Mouse (Mus musculus): Measurements from ENCODE around the gene Gan. TPM values are rescaled to one million over a fixed set of nuclear protein-coding genes. Genes with fewer than 3 reads are reported as not detected.
A peak's percentile ranks its signal among the peaks of the same experiment; 100 is the strongest.

The Gan gene
- polyA plus RNA-seq, 1 experiment: 8.1 TPM

DNA sequence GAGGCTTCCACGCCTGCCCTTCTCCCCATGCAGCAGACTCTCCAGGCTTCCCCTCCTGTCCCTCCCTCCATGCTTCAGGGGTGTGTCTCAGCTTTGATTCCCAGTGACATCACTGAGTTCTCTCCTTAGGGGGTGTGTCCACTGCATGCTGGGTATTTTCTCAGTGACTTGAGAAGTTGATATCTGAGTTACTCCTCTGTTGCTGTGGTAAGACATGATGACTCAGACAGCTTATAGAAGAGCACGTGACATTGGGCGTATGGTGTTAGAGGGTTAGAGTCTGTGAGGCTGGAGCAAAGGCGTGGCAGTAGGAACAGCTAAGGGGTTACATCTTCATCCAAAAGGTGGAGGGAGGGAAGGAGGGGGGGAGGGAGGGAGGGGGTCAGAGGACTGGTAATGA lies 38.7 kb downstream of the Gan start:
- DNase-seq: no peak
- Histone ChIP-seq H3K4me3 (replicated peaks; ENCODE audit: insufficient read depth, low read depth, low read length) (no peak overlapping the region), H3K27me3 (ENCODE audit: control insufficient read depth, insufficient read depth, low read length) (no peaks in the 10 kb centered on the region), H3K27ac (ENCODE audit: insufficient read depth, low read length) (no peak overlapping the region), H3K4me1 (ENCODE audit: control insufficient read depth, insufficient read depth, low read length) (no peaks in the 10 kb centered on the region)
- TF ChIP-seq CTCF (IDR thresholded peaks at IDR 0.05; ENCODE audit: borderline replicate concordance, insufficient read depth, low read depth, low read length) (no peak), POLR2A (IDR thresholded peaks at IDR 0.05; ENCODE audit: borderline replicate concordance, insufficient read depth, low read length) (no peak)
- WGBS: 94% methylated on average over 4 of the region's 4 CpGs

GRCm38 (mm10) chr8:117197551-117197950 lies 39.6 kb downstream of the Gan start:
- no peaks in the 10 kb centered on the region for H3K27me3 ChIP-seq (ENCODE audit: control insufficient read depth, insufficient read depth, low read length)
- H3K27ac ChIP-seq (ENCODE audit: insufficient read depth, low read length): no peak overlapping the region
- DNase-seq: no peak
- TF ChIP-seq CTCF (IDR thresholded peaks at IDR 0.05; ENCODE audit: borderline replicate concordance, insufficient read depth, low read depth, low read length) (no peak), POLR2A (IDR thresholded peaks at IDR 0.05; ENCODE audit: borderline replicate concordance, insufficient read depth, low read length) (no peak)
- H3K4me3 ChIP-seq (replicated peaks; ENCODE audit: insufficient read depth, low read depth, low read length): no peak overlapping the region
- H3K4me1 ChIP-seq (ENCODE audit: control insufficient read depth, insufficient read depth, low read length): no peaks in the 10 kb centered on the region
- WGBS: 84% methylated on average over 6 of the region's 6 CpGs

DNA sequence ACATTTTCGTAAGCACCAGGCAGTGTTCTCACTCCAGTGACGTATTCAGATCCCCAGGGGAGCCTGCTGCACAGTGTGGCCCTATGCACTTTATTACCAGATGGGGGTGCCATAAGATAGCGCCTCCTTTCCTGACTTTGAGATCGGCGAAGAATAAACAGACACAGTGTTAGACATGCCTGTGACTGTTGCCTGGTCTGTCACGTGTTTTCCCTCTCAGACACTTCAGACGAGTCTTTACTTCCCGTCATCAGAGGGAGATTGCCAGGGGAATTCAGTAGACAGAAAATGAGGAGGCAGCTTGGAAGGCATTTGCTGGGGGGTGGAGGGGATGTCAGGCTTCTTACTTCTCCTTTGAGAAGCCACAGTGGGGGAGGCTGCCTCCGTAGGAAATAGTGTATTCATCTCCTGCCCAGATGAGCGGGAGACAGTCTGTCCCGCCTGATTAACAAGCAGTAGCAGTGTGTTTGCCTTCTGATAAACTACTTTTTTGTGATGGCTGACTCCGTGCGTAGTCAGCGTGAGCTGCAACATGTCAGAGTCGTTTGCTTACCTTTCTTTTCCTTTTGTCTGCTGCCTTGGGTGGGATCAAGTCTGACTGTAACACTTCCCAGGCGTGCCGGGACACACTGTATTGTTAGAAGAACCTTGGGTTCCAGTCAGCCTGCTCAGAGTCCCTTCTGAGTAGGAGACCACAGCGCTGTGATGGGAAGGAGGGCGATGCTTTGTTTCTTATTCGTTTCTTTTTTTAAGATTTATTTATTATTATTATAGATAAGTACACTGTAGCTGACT lies 40.4 kb downstream of the Gan start:
- Histone ChIP-seq H3K4me3 (replicated peaks; ENCODE audit: insufficient read depth, low read depth, low read length) (no peak overlapping the region), H3K27me3 (ENCODE audit: control insufficient read depth, insufficient read depth, low read length) (no peaks in the 10 kb centered on the region), H3K27ac (ENCODE audit: insufficient read depth, low read length) (no peak overlapping the region), H3K4me1 (ENCODE audit: control insufficient read depth, insufficient read depth, low read length) (no peaks in the 10 kb centered on the region)
- DNase-seq: peak in 1 of 2 experiments; percentile 13
- TF ChIP-seq POLR2A (IDR thresholded peaks at IDR 0.05; ENCODE audit: borderline replicate concordance, insufficient read depth, low read length) (no peak), CTCF (IDR thresholded peaks at IDR 0.05; ENCODE audit: borderline replicate concordance, insufficient read depth, low read depth, low read length) (peak; percentile 34; the same call in 1 of the 2 replicates)
- WGBS: 47% methylated on average over 20 of the region's 20 CpGs

- 67% methylated on average over 6 of the region's 6 CpGs for WGBS
- no peak for DNase-seq
- Histone ChIP-seq H3K27me3 (ENCODE audit: control insufficient read depth, insufficient read depth, low read length) (no peaks in the 10 kb centered on the region), H3K4me1 (ENCODE audit: control insufficient read depth, insufficient read depth, low read length) (no peaks in the 10 kb centered on the region), H3K4me3 (replicated peaks; ENCODE audit: insufficient read depth, low read depth, low read length) (no peak overlapping the region), H3K27ac (ENCODE audit: insufficient read depth, low read length) (no peak overlapping the region)
- TF ChIP-seq CTCF (IDR thresholded peaks at IDR 0.05; ENCODE audit: borderline replicate concordance, insufficient read depth, low read depth, low read length) (no peak), POLR2A (IDR thresholded peaks at IDR 0.05; ENCODE audit: borderline replicate concordance, insufficient read depth, low read length) (no peak)
These were observed 41.7 kb downstream of the Gan start for GRCm38 (mm10) chr8:117199658-117200057.

GRCm38 (mm10) chr8:117200346-117200745 lies 42.4 kb downstream of the Gan start:
- Histone ChIP-seq H3K4me3 (replicated peaks; ENCODE audit: insufficient read depth, low read depth, low read length) (no peak overlapping the region), H3K27ac (ENCODE audit: insufficient read depth, low read length) (no peak overlapping the region), H3K4me1 (ENCODE audit: control insufficient read depth, insufficient read depth, low read length) (no peaks in the 10 kb centered on the region), H3K27me3 (ENCODE audit: control insufficient read depth, insufficient read depth, low read length) (no peaks in the 10 kb centered on the region)
- 67% methylated on average over 13 of the region's 13 CpGs for WGBS
- DNase-seq: no peak
- TF ChIP-seq POLR2A (IDR thresholded peaks at IDR 0.05; ENCODE audit: borderline replicate concordance, insufficient read depth, low read length) (no peak), CTCF (IDR thresholded peaks at IDR 0.05; ENCODE audit: borderline replicate concordance, insufficient read depth, low read depth, low read length) (no peak)

GRCm38 (mm10) chr8:117200803-117201202 lies 42.9 kb downstream of the Gan start:
- 76% methylated on average over 9 of the region's 9 CpGs for WGBS
- Histone ChIP-seq H3K27ac (ENCODE audit: insufficient read depth, low read length) (no peak overlapping the region), H3K4me1 (ENCODE audit: control insufficient read depth, insufficient read depth, low read length) (no peaks in the 10 kb centered on the region), H3K4me3 (replicated peaks; ENCODE audit: insufficient read depth, low read depth, low read length) (no peak overlapping the region), H3K27me3 (ENCODE audit: control insufficient read depth, insufficient read depth, low read length) (no peaks in the 10 kb centered on the region)
- DNase-seq: no peak
- no peak for TF ChIP-seq POLR2A (IDR thresholded peaks at IDR 0.05; ENCODE audit: borderline replicate concordance, insufficient read depth, low read length)
- no peak for TF ChIP-seq CTCF (IDR thresholded peaks at IDR 0.05; ENCODE audit: borderline replicate concordance, insufficient read depth, low read depth, low read length)

DNA sequence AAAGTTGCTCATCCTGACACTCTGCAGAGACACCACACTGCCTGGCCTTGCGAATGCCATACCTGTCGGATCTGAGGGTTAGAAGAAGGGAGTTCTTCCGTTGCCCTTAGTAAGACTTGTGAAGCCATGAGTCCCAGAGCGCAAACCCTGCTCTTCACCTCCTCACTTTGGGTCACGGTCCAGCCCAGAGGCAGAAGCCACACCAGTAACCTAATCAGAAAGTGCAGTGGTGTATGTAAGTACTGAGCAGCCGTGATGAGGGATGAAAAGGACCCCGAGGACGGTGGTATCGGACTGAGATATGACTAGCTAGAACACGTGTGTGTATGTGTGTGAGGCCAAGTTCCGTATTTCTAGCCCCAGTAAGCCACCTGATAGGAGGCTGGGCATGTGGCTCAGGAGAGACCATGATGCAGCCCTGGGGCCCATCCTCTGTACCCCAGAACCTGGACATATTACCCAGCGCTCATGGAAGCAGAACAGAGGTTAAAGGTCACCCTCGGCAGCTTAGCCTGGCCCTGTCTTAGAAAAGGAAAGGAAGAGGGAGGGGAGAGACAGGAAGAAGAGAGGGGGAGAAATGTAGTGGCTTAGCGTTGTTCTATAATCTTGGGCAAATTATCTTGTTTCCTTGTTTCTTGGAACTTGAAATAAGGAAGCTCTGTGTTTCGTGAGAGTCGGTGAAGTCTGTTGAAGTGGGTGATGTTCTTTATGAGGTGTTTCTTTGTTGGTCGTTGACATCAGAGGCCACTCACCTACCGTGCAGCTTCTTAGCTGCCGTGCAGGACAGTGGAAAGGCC lies 43.5 kb downstream of the Gan start:
- 85% methylated on average over 19 of the region's 19 CpGs for WGBS
- no peaks in the 10 kb centered on the region for H3K4me1 ChIP-seq (ENCODE audit: control insufficient read depth, insufficient read depth, low read length)
- DNase-seq: no peak

More for the DNA sequence above, 43.5 kb downstream of the Gan start:
- Histone ChIP-seq H3K27me3 (ENCODE audit: control insufficient read depth, insufficient read depth, low read length) (no peaks in the 10 kb centered on the region), H3K27ac (ENCODE audit: insufficient read depth, low read length) (no peak overlapping the region), H3K4me3 (replicated peaks; ENCODE audit: insufficient read depth, low read depth, low read length) (no peak overlapping the region)
- no peak for TF ChIP-seq POLR2A (IDR thresholded peaks at IDR 0.05; ENCODE audit: borderline replicate concordance, insufficient read depth, low read length)
- no peak for TF ChIP-seq CTCF (IDR thresholded peaks at IDR 0.05; ENCODE audit: borderline replicate concordance, insufficient read depth, low read depth, low read length)
